Mouse (Mus musculus) ES-Bruce4 (cell line): ENCODE measurements around the gene Sod1.

Experiments
- CTCF ChIP-seq: IDR thresholded peaks from one replicate; pipeline ENCODE4 v1.8.1; 2011; ENCODE audit warnings: low read depth, low read length
- POLR2A ChIP-seq: IDR thresholded peaks from one replicate; pipeline ENCODE4 v1.8.1; 2011; ENCODE audit warnings: low read length; ENCODE audit not compliant: insufficient read depth

DNA sequence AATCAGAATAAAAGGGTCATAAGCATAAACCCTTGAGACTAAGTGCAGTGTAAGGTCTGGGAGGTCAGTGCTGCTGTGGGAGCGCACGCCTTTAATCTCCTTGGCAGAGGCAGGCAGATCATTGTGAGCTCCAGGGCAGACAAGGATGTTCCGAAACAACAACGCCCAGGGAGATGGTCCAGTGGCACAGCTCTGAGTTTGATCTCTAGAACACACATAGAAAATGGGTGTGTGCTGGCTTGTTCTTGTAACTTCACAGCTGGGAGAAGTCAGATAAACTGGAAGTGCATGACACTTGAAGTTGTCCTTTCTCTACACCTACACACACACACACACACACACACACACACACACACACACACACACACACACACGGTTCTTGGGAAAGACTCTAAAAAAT is 43.5 kb downstream of the Sod1 start:
- TF ChIP-seq CTCF (no peak), POLR2A (no peak)
